Mouse (Mus musculus): Measurements from ENCODE around the gene Gm28308. TPM values are rescaled to one million over a fixed set of nuclear protein-coding genes. Genes with fewer than 3 reads are reported as not detected.

Gm28308 gene
- polyA plus RNA-seq, 1 experiment from 2014 or later = not detected

DNA sequence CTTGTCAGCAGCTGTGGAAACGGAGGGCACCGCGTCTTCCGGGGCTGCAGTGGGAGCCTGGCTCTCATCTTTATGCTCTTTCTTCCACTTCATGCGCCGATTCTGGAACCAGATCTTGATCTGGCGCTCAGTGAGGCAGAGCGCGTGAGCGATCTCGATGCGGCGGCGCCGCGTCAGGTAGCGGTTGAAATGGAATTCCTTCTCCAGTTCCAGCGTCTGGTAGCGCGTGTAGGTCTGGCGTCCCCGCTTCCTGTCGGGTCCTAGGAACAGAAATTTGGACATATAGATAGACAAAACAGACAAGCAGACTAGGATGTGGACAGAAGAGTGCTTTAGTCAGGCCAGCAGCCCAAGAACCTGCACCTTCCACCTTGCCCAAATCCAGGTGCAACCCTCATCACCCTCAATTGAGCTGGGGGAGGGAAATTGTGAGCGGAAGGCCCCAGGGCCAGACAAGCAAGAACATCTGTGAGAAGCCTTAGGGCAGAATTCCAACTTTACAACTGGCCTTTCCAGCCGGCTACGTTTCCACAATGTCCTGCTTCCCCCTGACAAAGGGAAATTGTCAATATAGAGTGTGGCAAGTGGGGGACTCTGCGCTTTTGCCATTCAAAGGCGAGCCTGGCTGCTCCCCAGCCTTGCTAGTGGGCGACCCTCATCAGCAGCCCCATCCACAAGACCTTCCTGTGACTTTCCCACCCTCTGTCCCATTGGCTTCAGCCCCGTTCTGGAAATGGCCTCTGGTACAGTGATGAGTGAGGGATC, 2.8 kb upstream of the Gm28308 start:
- no peak overlapping the region for H3K9ac ChIP-seq
- DNase-seq (ENCODE audit: low spot score) = no peak
- peaks cover 100% of the 10 kb centered on the region for H3K27me3 ChIP-seq (ENCODE audit: control insufficient read depth, insufficient read depth, low read length)
- H3K4me2 ChIP-seq (replicated peaks) = peak overlapping the region; percentile 8; the same call in 1 of the 2 replicates
- H3K4me3 ChIP-seq (replicated peaks; ENCODE audit: low read length) = no peak overlapping the region
- H3K27ac ChIP-seq = no peak overlapping the region
- H3K9me3 ChIP-seq (ENCODE audit: control insufficient read depth, low read length) = no peaks in the 10 kb centered on the region
- 2% methylated on average over 30 of the region's 30 CpGs for WGBS
- no peaks in the 10 kb centered on the region for H3K36me3 ChIP-seq (replicated peaks; ENCODE audit: control insufficient read depth, insufficient read depth)
- no peaks in the 10 kb centered on the region for H3K4me1 ChIP-seq (replicated peaks; ENCODE audit: control insufficient read depth, insufficient read depth, low read length)
- no peak for ATAC-seq (ENCODE audit: low FRiP score)

DNA sequence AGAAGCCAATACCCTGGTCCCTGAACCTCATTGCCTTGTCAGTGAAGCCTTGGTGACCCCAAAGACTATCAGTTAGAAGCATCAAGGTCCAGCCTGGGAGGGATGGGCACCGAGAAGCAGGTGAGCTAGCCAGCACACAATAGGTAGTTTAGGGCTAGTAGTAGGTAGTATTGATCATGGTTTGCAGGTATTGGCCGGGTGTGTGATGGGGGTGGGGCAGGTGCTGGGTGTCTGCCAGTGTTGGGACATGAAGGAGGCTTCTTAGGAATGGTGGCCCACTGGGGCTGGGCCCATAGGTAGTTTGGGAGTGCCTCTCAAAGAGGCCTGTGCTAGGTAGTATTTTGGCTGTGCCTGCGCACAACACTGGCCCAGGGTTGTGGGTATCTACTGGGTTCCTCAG, 1.9 kb upstream of the Gm28308 start:
- ATAC-seq (ENCODE audit: low FRiP score) = no peak

DNA sequence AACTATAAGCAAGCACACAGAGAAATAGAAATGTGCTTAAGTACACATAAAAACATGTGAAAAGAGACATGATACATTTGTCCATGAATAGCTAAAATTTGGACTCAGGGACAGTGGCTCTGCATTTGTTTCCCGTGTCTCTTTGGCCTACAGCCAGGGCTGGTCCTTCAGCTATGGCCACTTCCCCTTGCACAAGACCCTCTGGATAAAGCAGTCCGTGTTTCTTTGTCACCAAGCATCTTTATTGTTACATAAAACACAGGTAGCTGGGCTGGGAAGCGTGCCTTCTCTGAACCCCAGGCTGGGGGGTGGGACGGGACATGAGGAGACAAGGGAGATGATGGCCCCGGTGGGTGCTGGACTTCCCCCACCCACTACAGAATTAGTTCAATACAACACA, 1.1 kb upstream of the Gm28308 start:
- H3K9me3 ChIP-seq (ENCODE audit: control insufficient read depth, low read length) = no peaks in the 10 kb centered on the region
- peaks cover 99% of the 10 kb centered on the region for H3K27me3 ChIP-seq (ENCODE audit: control insufficient read depth, insufficient read depth, low read length)
- no peak overlapping the region for H3K27ac ChIP-seq
- no peaks in the 10 kb centered on the region for H3K36me3 ChIP-seq (replicated peaks; ENCODE audit: control insufficient read depth, insufficient read depth)
- no peak for ATAC-seq (ENCODE audit: low FRiP score)
- H3K4me3 ChIP-seq (replicated peaks; ENCODE audit: low read length) = no peak overlapping the region
- no peak overlapping the region for H3K4me2 ChIP-seq (replicated peaks)
- no peaks in the 10 kb centered on the region for H3K4me1 ChIP-seq (replicated peaks; ENCODE audit: control insufficient read depth, insufficient read depth, low read length)
- H3K9ac ChIP-seq = no peak overlapping the region
- WGBS = 15% methylated on average over 5 of the region's 5 CpGs
- DNase-seq (ENCODE audit: low spot score) = no peak

More for the DNA sequence above, 1.9 kb upstream of the Gm28308 start:
- WGBS = 4% methylated on average over 3 of the region's 3 CpGs
- H3K9me3 ChIP-seq (ENCODE audit: control insufficient read depth, low read length) = no peaks in the 10 kb centered on the region
- H3K4me3 ChIP-seq (replicated peaks; ENCODE audit: low read length) = no peak overlapping the region
- H3K9ac ChIP-seq = no peak overlapping the region
- no peaks in the 10 kb centered on the region for H3K4me1 ChIP-seq (replicated peaks; ENCODE audit: control insufficient read depth, insufficient read depth, low read length)
- no peak for DNase-seq (ENCODE audit: low spot score)
- no peak overlapping the region for H3K27ac ChIP-seq
- peaks cover 99% of the 10 kb centered on the region for H3K27me3 ChIP-seq (ENCODE audit: control insufficient read depth, insufficient read depth, low read length)
- H3K4me2 ChIP-seq (replicated peaks) = no peak overlapping the region
- no peaks in the 10 kb centered on the region for H3K36me3 ChIP-seq (replicated peaks; ENCODE audit: control insufficient read depth, insufficient read depth)

DNA sequence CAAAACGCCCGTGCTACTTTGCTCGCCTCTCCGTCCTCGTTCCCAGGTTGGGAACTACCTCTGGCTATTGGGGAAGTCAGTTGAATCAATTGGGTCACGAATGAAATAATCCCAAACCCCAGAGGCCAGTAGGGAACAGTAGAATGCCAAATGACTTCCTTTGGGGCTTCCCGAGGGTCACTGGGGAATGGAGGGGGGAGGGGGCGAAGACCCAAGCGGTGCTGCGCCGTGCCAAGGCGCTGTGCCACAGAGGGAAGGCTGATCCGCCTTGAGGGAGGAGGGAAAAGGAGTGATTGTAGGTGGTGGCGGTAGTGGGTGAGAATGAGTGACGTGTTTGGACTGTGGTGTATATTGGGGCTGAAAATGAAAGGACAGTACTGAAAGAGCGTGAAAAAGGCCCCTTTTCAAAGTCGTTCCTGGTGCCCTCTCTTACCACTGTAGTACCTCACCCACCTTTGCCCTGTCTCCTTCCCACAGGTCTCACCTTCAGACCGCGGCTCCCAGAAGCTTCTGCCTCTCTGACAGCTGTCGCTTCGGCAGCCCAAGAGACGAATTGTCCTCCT, 502 bp downstream of the Gm28308 start:
- 3% methylated on average over 22 of the region's 22 CpGs for WGBS
- H3K27me3 ChIP-seq (ENCODE audit: control insufficient read depth, insufficient read depth, low read length) = peaks cover 98% of the 10 kb centered on the region
- ATAC-seq (ENCODE audit: low FRiP score) (no peak), DNase-seq (ENCODE audit: low spot score) (no peak)
- H3K4me3 ChIP-seq (replicated peaks; ENCODE audit: low read length) = peak overlapping the region; percentile 13; the same call in 1 of the 2 replicates
- H3K27ac ChIP-seq = no peak overlapping the region; the same call in 1 of the 2 replicates
- peak overlapping the region; percentile 15 for H3K4me2 ChIP-seq (replicated peaks)
- no peak overlapping the region for H3K9ac ChIP-seq
- H3K4me1 ChIP-seq (replicated peaks; ENCODE audit: control insufficient read depth, insufficient read depth, low read length) = no peaks in the 10 kb centered on the region
- H3K36me3 ChIP-seq (replicated peaks; ENCODE audit: control insufficient read depth, insufficient read depth) = no peaks in the 10 kb centered on the region
- no peaks in the 10 kb centered on the region for H3K9me3 ChIP-seq (ENCODE audit: control insufficient read depth, low read length)

DNA sequence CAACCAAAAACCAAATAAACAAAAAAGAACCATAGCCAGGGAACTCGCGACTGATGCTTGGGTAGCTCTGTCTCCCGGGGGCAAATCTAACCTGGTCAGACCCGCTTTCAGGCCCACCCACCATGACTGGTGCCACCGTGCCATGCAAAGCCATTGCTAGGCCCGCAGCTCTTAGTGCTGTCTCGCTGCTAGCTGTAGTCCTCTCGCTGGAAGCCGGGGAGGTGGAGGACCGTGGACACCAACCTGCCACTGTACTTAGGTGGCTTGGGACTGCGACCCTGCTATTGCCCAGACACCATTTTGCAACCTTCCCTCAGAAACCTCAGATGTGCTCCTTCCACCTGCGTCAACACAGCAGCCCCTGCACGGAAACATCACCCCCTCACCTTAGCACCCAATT, 1.2 kb downstream of the Gm28308 start:
- no peak overlapping the region for H3K9ac ChIP-seq
- no peak for ATAC-seq (ENCODE audit: low FRiP score)
- 6% methylated on average over 13 of the region's 13 CpGs for WGBS
- H3K9me3 ChIP-seq (ENCODE audit: control insufficient read depth, low read length) = no peaks in the 10 kb centered on the region
- H3K4me1 ChIP-seq (replicated peaks; ENCODE audit: control insufficient read depth, insufficient read depth, low read length) = no peaks in the 10 kb centered on the region
- peak overlapping the region; percentile 81 for H3K4me2 ChIP-seq (replicated peaks)
- DNase-seq (ENCODE audit: low spot score) = no peak
- H3K27ac ChIP-seq = peak overlapping the region; percentile 21; the same call in 1 of the 2 replicates
- H3K4me3 ChIP-seq (replicated peaks; ENCODE audit: low read length) = peak overlapping the region; percentile 13
- H3K36me3 ChIP-seq (replicated peaks; ENCODE audit: control insufficient read depth, insufficient read depth) = no peaks in the 10 kb centered on the region
- peaks cover 98% of the 10 kb centered on the region for H3K27me3 ChIP-seq (ENCODE audit: control insufficient read depth, insufficient read depth, low read length)

DNA sequence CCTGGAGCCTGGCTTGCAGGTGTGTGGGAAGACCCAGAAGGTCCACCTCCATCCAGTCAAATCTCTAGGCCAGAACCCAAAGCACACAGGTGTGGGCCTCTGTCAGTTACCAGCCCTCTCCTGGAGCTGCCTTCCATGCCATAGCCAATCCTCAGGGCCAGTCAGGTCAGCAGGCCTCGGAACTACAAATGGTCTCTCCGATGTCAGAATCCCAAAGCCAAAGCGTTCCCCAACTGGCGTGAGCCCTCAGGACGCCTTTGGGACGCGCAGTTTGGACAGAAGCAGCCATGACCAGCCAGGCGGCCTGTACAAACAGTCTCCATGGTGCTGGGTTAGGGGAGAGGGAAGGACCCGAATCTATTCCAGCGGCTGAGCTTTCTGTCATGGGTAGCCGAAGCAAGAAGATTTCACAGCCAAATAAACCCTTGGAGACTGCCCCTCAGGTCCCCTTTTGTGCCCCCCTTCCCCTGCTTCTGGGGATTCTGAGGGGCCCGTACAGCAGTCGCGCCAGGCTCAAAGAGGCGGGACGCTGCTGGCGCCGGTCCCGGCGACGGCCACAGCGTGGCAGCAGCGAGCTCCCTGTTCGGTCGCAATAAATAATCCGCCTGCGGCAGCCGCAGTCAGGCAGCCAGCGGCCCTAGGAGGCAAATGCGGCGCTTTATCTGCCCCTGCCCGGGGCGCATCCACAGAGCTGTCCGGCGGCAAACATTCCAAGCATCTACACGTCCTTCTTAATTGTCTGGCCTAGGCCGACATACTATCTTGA, 1.8 kb downstream of the Gm28308 start:
- no peaks in the 10 kb centered on the region for H3K9me3 ChIP-seq (ENCODE audit: control insufficient read depth, low read length)
- H3K36me3 ChIP-seq (replicated peaks; ENCODE audit: control insufficient read depth, insufficient read depth) = no peaks in the 10 kb centered on the region
- no peaks in the 10 kb centered on the region for H3K4me1 ChIP-seq (replicated peaks; ENCODE audit: control insufficient read depth, insufficient read depth, low read length)
- peak overlapping the region; percentile 21; the same call in 1 of the 2 replicates for H3K27ac ChIP-seq
- WGBS = 2% methylated on average over 37 of the region's 37 CpGs
- H3K4me3 ChIP-seq (replicated peaks; ENCODE audit: low read length) = peak overlapping the region; percentile 13
- peaks cover 97% of the 10 kb centered on the region for H3K27me3 ChIP-seq (ENCODE audit: control insufficient read depth, insufficient read depth, low read length)
- ATAC-seq (ENCODE audit: low FRiP score) (peak; percentile 59; the same call in 1 of the 2 replicates), DNase-seq (ENCODE audit: low spot score) (peak; percentile 83)
- no peak overlapping the region for H3K9ac ChIP-seq
- H3K4me2 ChIP-seq (replicated peaks) = peak overlapping the region; percentile 81

DNA sequence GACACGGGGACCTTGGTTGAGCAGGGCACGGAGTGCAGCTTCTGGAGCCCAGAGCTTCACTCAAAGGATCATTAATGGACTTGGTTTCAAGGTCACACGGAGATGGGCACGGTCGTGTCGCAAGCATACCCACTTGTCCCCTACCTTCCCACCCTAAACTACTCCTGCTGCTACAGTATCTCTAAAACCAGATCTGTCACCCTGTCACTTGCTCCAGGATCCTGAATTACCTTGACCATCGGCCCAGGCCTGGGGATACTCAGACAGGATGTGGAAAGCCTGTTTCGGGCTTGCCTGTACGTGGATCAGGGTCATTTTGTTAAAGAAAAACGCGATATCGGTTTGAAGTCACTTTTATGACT, 3.5 kb downstream of the Gm28308 start:
- H3K4me1 ChIP-seq (replicated peaks; ENCODE audit: control insufficient read depth, insufficient read depth, low read length) = no peaks in the 10 kb centered on the region
- peak overlapping the region; percentile 81 for H3K4me2 ChIP-seq (replicated peaks)
- 8% methylated on average over 12 of the region's 12 CpGs for WGBS
- ATAC-seq (ENCODE audit: low FRiP score) = no peak
- no peak for DNase-seq (ENCODE audit: low spot score)
- H3K4me3 ChIP-seq (replicated peaks; ENCODE audit: low read length) = peak overlapping the region; percentile 30
- H3K36me3 ChIP-seq (replicated peaks; ENCODE audit: control insufficient read depth, insufficient read depth) = no peaks in the 10 kb centered on the region
- H3K27ac ChIP-seq = peak overlapping the region; percentile 85
- H3K9me3 ChIP-seq (ENCODE audit: control insufficient read depth, low read length) = no peaks in the 10 kb centered on the region
- peak overlapping the region; percentile 38; the same call in 1 of the 2 replicates for H3K9ac ChIP-seq
- peaks cover 96% of the 10 kb centered on the region for H3K27me3 ChIP-seq (ENCODE audit: control insufficient read depth, insufficient read depth, low read length)

DNA sequence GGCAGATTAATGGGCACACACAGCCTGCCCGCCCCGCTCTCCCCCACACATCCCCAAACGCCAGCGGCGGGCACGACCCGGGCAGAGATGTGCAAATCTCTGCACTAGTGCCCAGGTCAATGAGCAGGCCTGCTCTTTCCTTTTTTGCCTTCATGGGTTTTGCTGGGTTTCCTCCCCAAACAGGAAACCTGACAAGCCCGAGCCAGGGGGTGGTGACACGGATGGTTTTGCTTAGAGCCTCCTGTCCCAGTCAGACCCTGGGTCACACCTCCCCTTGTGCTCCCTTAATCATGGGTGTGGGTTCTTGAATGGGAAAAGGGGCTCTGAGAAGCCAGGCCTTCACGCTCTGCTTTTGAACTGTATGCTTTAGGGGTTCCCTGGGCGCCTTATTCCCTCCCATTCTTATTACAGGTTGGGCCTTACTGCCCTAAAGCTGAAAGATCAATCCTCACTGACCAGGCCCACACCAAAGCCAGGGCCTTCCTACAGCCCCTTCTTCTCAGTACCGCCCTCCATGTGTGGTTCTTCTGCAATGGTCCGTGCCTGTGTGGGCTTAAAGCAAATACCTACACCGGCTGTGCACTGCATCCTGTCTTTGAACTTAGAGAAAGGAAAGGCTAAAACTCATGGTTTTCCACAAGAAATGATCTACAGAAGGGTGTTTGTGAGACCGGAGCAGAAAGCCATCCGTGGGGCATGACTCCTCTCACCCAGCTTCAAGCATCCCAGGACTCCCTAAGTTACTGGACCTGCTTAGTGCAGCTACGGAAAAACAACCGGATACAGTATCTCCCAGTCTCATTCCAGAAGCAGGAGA, 4.1 kb downstream of the Gm28308 start:
- Histone ChIP-seq H3K4me3 (replicated peaks; ENCODE audit: low read length) (peak overlapping the region; percentile 30), H3K4me1 (replicated peaks; ENCODE audit: control insufficient read depth, insufficient read depth, low read length) (no peaks in the 10 kb centered on the region), H3K9me3 (ENCODE audit: control insufficient read depth, low read length) (no peaks in the 10 kb centered on the region), H3K27ac (peak overlapping the region; percentile 85), H3K27me3 (ENCODE audit: control insufficient read depth, insufficient read depth, low read length) (peaks cover 96% of the 10 kb centered on the region), H3K9ac (peak overlapping the region; percentile 38; the same call in 1 of the 2 replicates), H3K36me3 (replicated peaks; ENCODE audit: control insufficient read depth, insufficient read depth) (no peaks in the 10 kb centered on the region), H3K4me2 (replicated peaks) (peak overlapping the region; percentile 81)
- no peak for ATAC-seq (ENCODE audit: low FRiP score)
- WGBS = 6% methylated on average over 18 of the region's 18 CpGs
- no peak for DNase-seq (ENCODE audit: low spot score)
